Mouse (Mus musculus) gastrocnemius, adult 8-10 months (tissue): ENCODE data around the gene A2m. TPM values are rescaled to one million over a fixed set of nuclear protein-coding genes. Genes with fewer than 3 reads are reported as not detected.

Experiments used
- DNase-seq, 2 experiments: peaks; one replicate each; pipeline ENCODE4 v3.0.0; 2022; ENCODE audit warnings: low spot score in 2 of 2
- total RNA-seq, 4 experiments: library from RNA; stranded (reverse); gene quantifications; 2 replicates each; pipeline ENCODE4 v1.2.4; 2022

Gene A2m
- total RNA-seq = under 1 TPM in 1 of 4 experiments, not detected in 3; 0.07 TPM

GRCm38 (mm10) chr6:121635076-121635475, at the start of gene A2m:
TSS of gene A2m (plus strand) at chr6:121635376.
- DNase-seq = no peak

GRCm38 (mm10) chr6:121590131-121590530, 45.0 kb upstream of the A2m start:
- DNase-seq = no peak

GRCm38 (mm10) chr6:121600927-121601326, 34.2 kb upstream of the A2m start:
- DNase-seq = no peak

GRCm38 (mm10) chr6:121607861-121608260, 27.3 kb upstream of the A2m start:
- DNase-seq = no peak

- no peak for DNase-seq
Measured at GRCm38 (mm10) chr6:121611796-121612195, 23.4 kb upstream of the A2m start.

- no peak for DNase-seq
Measured at GRCm38 (mm10) chr6:121617476-121617875, 17.7 kb upstream of the A2m start.

GRCm38 (mm10) chr6:121622525-121622924, 12.7 kb upstream of the A2m start:
- DNase-seq = no peak

- DNase-seq = no peak
Measured at GRCm38 (mm10) chr6:121634520-121634919, 656 bp upstream of the A2m start.

- no peak for DNase-seq
Measured at GRCm38 (mm10) chr6:121635878-121636371, 749 bp downstream of the A2m start.

- no peak for DNase-seq
Measured at GRCm38 (mm10) chr6:121648499-121648898, 13.3 kb downstream of the A2m start.

Other genes starting within 250 kb of the A2m start
- gene Iqsec3, start 161.7 kb upstream of the A2m start, total RNA-seq = under 1 TPM; 0.24 to 0.65 (median 0.33) TPM
- gene Gm7298, start 97.6 kb downstream of the A2m start, total RNA-seq = not detected
- under 1 TPM in 1 of 4 experiments, not detected in 3; 0.38 TPM for gene Mug1, start 203.2 kb downstream of the A2m start, total RNA-seq